Mouse (Mus musculus) leukemia stem cell, adult 10-12 weeks (primary cell): ENCODE results near the gene Rdh19. TPM values are rescaled to one million over a fixed set of nuclear protein-coding genes. Genes with fewer than 3 reads are reported as not detected.

Source experiments
- polyA plus RNA-seq: library from polyadenylated mRNA; stranded (reverse); fragments of >175 nt; gene quantifications from 2 replicates; pipeline ENCODE4 v1.2.3, GENCODE M21; 2012; ENCODE audit warnings: low replicate concordance

Gene Rdh19
- not detected in 2 replicates for polyA plus RNA-seq

DNA sequence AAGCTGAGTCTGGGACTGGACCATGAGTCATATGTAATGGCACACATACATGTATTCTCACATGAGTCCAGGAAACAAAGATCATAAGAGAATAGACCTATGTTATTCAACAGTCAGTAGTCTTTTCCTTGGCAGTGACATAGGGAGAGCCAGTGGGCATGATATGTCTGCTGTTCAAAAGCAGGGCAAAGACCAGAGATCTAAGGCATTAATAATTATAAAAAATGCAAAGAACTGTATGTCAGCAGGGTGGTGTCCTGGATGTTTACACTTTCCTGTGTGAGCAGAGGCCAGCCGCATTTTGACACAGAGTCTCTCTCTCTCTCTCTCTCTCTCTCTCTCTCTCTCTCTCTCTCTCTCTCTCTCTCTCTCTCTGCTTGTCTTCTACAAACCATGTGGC, at the start of gene Rdh19:
Rdh19 (plus strand) TSS at position 301 of the 400 bp plus-strand sequence.

DNA sequence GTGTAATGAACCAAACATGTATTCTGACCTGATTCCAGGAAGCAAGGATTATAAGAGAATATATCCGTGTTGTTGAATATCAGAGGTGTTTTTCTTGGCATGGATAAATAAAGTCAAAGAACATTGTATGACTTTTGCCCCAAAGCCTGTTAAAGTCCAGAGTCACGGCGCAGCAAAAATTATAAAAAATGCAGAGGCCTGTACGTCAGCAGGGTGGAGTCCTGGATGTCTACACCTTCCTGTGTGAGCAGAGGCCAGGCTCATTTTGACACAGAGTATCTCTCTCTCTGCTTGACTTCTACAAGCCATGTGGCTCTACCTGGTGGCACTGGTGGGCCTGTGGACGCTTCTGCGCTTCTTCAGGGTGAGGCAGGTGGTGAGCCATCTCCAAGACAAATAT, 48.8 kb upstream of the Rdh19 start, which contains the start of gene Rdh16:
Rdh16 (plus strand) TSS at position 262 of the 400 bp plus-strand sequence.

DNA sequence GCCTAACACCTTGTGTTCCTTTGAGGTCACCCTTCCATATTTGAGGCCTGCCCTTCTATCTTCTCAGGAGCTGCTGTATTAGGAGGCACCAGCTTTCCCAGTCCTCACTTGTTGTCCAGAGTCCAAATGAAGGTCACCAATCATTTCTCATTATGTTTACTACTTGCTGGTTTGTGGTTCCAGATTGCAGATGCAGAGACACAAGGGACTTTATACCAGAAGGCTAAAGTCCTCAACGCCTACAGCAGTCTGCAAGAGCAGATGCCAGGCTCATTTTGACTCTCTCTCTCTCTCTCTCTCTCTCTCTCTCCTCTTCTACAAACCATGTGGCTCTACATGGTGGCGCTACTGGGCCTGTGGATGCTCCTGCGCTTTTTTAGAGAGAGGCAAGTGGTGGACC, 16.5 kb downstream of the Rdh19 start, which contains the start of gene Rdh16f2:
Rdh16f2 (plus strand) TSS at position 243 of the 400 bp plus-strand sequence.

DNA sequence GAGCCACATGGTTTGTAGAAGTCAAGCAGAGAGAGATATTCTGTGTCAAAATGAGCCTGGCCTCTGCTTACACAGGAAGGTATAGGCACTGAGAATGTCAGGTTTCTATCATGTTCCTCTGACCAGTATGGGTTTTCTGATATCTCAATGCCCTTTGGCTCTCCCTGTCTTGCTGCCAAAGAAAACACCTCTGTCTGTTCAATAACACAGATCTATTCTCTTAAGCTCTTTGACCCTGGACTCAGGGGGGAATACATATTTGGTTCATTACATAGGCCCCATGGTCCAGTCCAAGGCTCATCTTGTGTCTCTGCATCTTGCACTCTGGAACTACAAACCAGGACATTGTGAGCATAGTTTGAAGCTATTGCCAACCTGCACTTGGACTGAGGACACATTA, 38.9 kb downstream of the Rdh19 start, which contains the start of gene Rdh7:
Rdh7 (minus strand) TSS at position 213 of the 400 bp plus-strand sequence.

DNA sequence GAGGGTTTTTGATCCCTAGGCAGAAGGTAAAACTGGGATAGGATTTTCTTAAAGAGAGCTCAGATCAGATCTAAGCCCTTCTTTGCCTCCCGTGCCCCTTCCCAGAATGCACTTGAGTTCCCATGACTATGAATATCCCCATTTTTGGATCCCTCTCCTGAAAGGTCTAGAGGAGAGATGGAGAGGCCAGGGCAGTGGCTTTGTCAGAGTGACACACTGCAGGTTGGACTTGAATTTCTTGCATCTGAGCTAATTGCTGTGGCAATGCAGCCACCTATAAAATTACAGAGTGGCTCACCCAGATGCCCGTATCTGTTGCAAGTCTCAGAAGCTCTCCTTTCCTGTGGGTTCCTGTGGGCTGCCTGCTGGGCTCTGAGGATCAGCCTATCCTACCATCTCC, 48.5 kb downstream of the Rdh19 start, which contains the start of gene Sdr9c7:
Sdr9c7 (plus strand) TSS at position 301 of the 400 bp plus-strand sequence.

Other genes starting within 250 kb of the Rdh19 start
- gene Lrp1, start 228.8 kb upstream of the Rdh19 start, polyA plus RNA-seq, result 73.7 and 96.9 TPM in 2 replicates
- gene Stat6, start 206.9 kb upstream of the Rdh19 start, polyA plus RNA-seq, result 9.7 and 120 TPM in 2 replicates
- 3.4 and 6.8 TPM in 2 replicates for gene Nemp1, start 183.0 kb upstream of the Rdh19 start, polyA plus RNA-seq
- gene Nab2, start 181.4 kb upstream of the Rdh19 start, polyA plus RNA-seq, result 56.8 and 64.3 TPM in 2 replicates
- gene Myo1a, start 144.8 kb upstream of the Rdh19 start, polyA plus RNA-seq, result 0.12 and 0.22 TPM in 2 replicates
- 0.77 and 2.2 TPM in 2 replicates for gene Tac2, start 125.5 kb upstream of the Rdh19 start, polyA plus RNA-seq
- 1.2 and 2.7 TPM in 2 replicates for gene Zbtb39, start 110.4 kb upstream of the Rdh19 start, polyA plus RNA-seq
- gene Gpr182, start 98.2 kb upstream of the Rdh19 start, polyA plus RNA-seq, result 0.93 and 12.9 TPM in 2 replicates
- gene Rdh1, start 90.2 kb upstream of the Rdh19 start, polyA plus RNA-seq, result 0.07 TPM in 1 of 2 replicates, not detected in the other
- not detected in 2 replicates for gene Rdh16f1, start 90.1 kb upstream of the Rdh19 start, polyA plus RNA-seq
- not detected in 2 replicates for gene Rdh9, start 73.5 kb upstream of the Rdh19 start, polyA plus RNA-seq
- 0.14 TPM in 1 of 2 replicates, not detected in the other for gene Rdh16, start 48.8 kb upstream of the Rdh19 start, polyA plus RNA-seq
- not detected in 2 replicates for gene Rdh16f2, start 16.5 kb downstream of the Rdh19 start, polyA plus RNA-seq
- not detected in 2 replicates for gene Rdh7, start 38.9 kb downstream of the Rdh19 start, polyA plus RNA-seq
- gene Sdr9c7, start 48.6 kb downstream of the Rdh19 start, polyA plus RNA-seq, result 0.21 TPM in 1 of 2 replicates, not detected in the other
- gene Hsd17b6, start 157.7 kb downstream of the Rdh19 start, polyA plus RNA-seq, result not detected in 2 replicates
- gene Prim1, start 165.2 kb downstream of the Rdh19 start, polyA plus RNA-seq, result 0.82 and 4.9 TPM in 2 replicates
- gene Naca, start 185.6 kb downstream of the Rdh19 start, polyA plus RNA-seq, result 16.7 and 52.0 TPM in 2 replicates
- 98.6 and 122 TPM in 2 replicates for gene Ptges3, start 209.0 kb downstream of the Rdh19 start, polyA plus RNA-seq
- gene Atp5b, start 233.3 kb downstream of the Rdh19 start, polyA plus RNA-seq, result 1,361 and 1,521 TPM in 2 replicates
- gene Baz2a, start 241.6 kb downstream of the Rdh19 start, polyA plus RNA-seq, result 9.2 and 28.5 TPM in 2 replicates